Mouse (Mus musculus): ENCODE measurements around the gene Zfp949. TPM values are rescaled to one million over a fixed set of nuclear protein-coding genes. Genes with fewer than 3 reads are reported as not detected.

Zfp949 gene
- total and polyA plus RNA-seq, 2 experiments from 2014 or later, result 16.9 to 17.7 TPM

DNA sequence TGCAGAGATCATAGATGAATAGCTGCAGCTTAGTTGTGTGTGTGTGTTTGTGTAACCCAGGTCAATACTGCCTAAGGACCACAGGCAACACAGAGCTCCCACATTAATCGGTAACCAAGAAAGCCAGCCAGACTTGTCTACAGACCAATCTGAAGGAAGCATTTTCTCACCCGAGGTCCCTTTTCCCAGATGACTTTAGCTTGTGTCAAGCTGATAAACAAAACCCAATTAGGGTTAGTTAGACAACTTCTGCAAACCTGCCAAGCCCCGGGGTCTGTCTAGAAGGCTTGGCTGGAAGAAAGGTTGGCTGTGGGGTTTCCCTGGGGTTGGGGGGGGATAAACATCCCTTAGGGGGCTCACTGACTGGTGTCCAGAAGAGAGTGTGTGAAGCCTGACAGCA lies 23.0 kb upstream of the Zfp949 start:
- Histone ChIP-seq H3K4me2 (ENCODE audit: low read depth, low read length) (no peak overlapping the region), H3K9me3 (ENCODE audit: low read length) (no peaks in the 10 kb centered on the region), H3K4me3 (ENCODE audit: low read length) (no peak overlapping the region), H3K27me3 (ENCODE audit: insufficient read depth, low read length) (no peaks in the 10 kb centered on the region), H3K4me1 (ENCODE audit: insufficient read depth, low read length) (no peaks in the 10 kb centered on the region), H3K36me3 (ENCODE audit: insufficient read depth, low read length) (peaks cover 5% of the 10 kb centered on the region; the same call in 1 of the 2 replicates), H3K9ac (replicated peaks; ENCODE audit: low read length) (no peak overlapping the region), H3K27ac (no peak overlapping the region)
- ATAC-seq (no peak), DNase-seq (ENCODE audit: low spot score) (no peak)
- no peak for TF ChIP-seq CTCF (IDR thresholded peaks at IDR 0.05; ENCODE audit: low read depth)
- WGBS, result 77% methylated on average over 3 of the region's 3 CpGs

GRCm38 (mm10) chr9:88525341-88525740 lies 22.5 kb upstream of the Zfp949 start:
- ATAC-seq (no peak), DNase-seq (ENCODE audit: low spot score) (no peak)
- Histone ChIP-seq H3K4me3 (ENCODE audit: low read length) (no peak overlapping the region), H3K4me1 (ENCODE audit: insufficient read depth, low read length) (no peaks in the 10 kb centered on the region), H3K27me3 (ENCODE audit: insufficient read depth, low read length) (no peaks in the 10 kb centered on the region), H3K9me3 (ENCODE audit: low read length) (no peaks in the 10 kb centered on the region), H3K27ac (no peak overlapping the region), H3K4me2 (ENCODE audit: low read depth, low read length) (no peak overlapping the region), H3K36me3 (ENCODE audit: insufficient read depth, low read length) (peaks cover 1% of the 10 kb centered on the region; the same call in 1 of the 2 replicates), H3K9ac (replicated peaks; ENCODE audit: low read length) (no peak overlapping the region)
- TF ChIP-seq CTCF (IDR thresholded peaks at IDR 0.05; ENCODE audit: low read depth), result no peak
- whole genome bisulfite sequencing, result 87% methylated on average over 6 of the region's 6 CpGs

GRCm38 (mm10) chr9:88527956-88528355 lies 19.9 kb upstream of the Zfp949 start:
- H3K36me3 ChIP-seq (ENCODE audit: insufficient read depth, low read length), result no peaks in the 10 kb centered on the region

DNA sequence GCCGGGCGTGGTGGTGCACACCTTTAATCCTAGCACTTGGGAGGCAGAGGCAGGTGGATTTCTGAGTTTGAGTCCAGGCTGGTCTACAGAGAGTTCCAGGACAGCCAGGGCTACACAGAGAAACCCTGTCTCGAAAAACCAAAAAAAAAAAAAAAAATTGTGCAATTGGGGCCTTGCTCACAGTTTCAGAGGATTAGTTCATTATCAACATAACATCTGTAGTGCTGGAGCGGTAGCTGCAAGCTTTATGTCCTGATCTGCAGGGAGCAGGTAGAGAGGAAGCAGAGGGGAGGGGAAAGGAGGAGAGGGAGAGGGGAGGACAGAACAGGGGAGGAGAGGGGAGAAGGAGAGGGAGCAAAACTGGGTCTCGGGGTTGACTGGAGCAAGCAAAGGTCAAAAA lies 19.1 kb upstream of the Zfp949 start:
- H3K9me3 ChIP-seq (ENCODE audit: low read length), result no peaks in the 10 kb centered on the region
- no peak overlapping the region for H3K9ac ChIP-seq (replicated peaks; ENCODE audit: low read length)
- H3K4me2 ChIP-seq (ENCODE audit: low read depth, low read length), result no peak overlapping the region
- no peaks in the 10 kb centered on the region for H3K27me3 ChIP-seq (ENCODE audit: insufficient read depth, low read length)
- no peak overlapping the region for H3K4me3 ChIP-seq (ENCODE audit: low read length)
- TF ChIP-seq CTCF (IDR thresholded peaks at IDR 0.05; ENCODE audit: low read depth), result no peak
- 78% methylated on average over 5 of the region's 5 CpGs for WGBS
- no peak for ATAC-seq
- no peak overlapping the region for H3K27ac ChIP-seq
- H3K4me1 ChIP-seq (ENCODE audit: insufficient read depth, low read length), result no peaks in the 10 kb centered on the region
- no peaks in the 10 kb centered on the region for H3K36me3 ChIP-seq (ENCODE audit: insufficient read depth, low read length)
- DNase-seq (ENCODE audit: low spot score), result no peak

More at GRCm38 (mm10) chr9:88527956-88528355, 19.9 kb upstream of the Zfp949 start:
- DNase-seq (ENCODE audit: low spot score), result no peak
- H3K9me3 ChIP-seq (ENCODE audit: low read length), result no peaks in the 10 kb centered on the region
- H3K27me3 ChIP-seq (ENCODE audit: insufficient read depth, low read length), result no peaks in the 10 kb centered on the region
- no peak for ATAC-seq
- no peak overlapping the region for H3K4me2 ChIP-seq (ENCODE audit: low read depth, low read length)
- no peak overlapping the region for H3K4me3 ChIP-seq (ENCODE audit: low read length)
- no peaks in the 10 kb centered on the region for H3K4me1 ChIP-seq (ENCODE audit: insufficient read depth, low read length)
- TF ChIP-seq CTCF (IDR thresholded peaks at IDR 0.05; ENCODE audit: low read depth), result no peak
- WGBS, result 78% methylated on average over 4 of the region's 4 CpGs
- H3K9ac ChIP-seq (replicated peaks; ENCODE audit: low read length), result no peak overlapping the region
- H3K27ac ChIP-seq, result no peak overlapping the region

GRCm38 (mm10) chr9:88529571-88529970 lies 18.2 kb upstream of the Zfp949 start:
- H3K36me3 ChIP-seq (ENCODE audit: insufficient read depth, low read length), result no peaks in the 10 kb centered on the region
- TF ChIP-seq CTCF (IDR thresholded peaks at IDR 0.05; ENCODE audit: low read depth), result no peak
- no peaks in the 10 kb centered on the region for H3K4me1 ChIP-seq (ENCODE audit: insufficient read depth, low read length)
- ATAC-seq (no peak), DNase-seq (ENCODE audit: low spot score) (no peak)
- no peak overlapping the region for H3K4me2 ChIP-seq (ENCODE audit: low read depth, low read length)
- no peaks in the 10 kb centered on the region for H3K27me3 ChIP-seq (ENCODE audit: insufficient read depth, low read length)
- H3K9me3 ChIP-seq (ENCODE audit: low read length), result no peaks in the 10 kb centered on the region
- 82% methylated on average over 3 of the region's 3 CpGs for WGBS
- no peak overlapping the region for H3K9ac ChIP-seq (replicated peaks; ENCODE audit: low read length)
- no peak overlapping the region for H3K27ac ChIP-seq
- H3K4me3 ChIP-seq (ENCODE audit: low read length), result no peak overlapping the region

DNA sequence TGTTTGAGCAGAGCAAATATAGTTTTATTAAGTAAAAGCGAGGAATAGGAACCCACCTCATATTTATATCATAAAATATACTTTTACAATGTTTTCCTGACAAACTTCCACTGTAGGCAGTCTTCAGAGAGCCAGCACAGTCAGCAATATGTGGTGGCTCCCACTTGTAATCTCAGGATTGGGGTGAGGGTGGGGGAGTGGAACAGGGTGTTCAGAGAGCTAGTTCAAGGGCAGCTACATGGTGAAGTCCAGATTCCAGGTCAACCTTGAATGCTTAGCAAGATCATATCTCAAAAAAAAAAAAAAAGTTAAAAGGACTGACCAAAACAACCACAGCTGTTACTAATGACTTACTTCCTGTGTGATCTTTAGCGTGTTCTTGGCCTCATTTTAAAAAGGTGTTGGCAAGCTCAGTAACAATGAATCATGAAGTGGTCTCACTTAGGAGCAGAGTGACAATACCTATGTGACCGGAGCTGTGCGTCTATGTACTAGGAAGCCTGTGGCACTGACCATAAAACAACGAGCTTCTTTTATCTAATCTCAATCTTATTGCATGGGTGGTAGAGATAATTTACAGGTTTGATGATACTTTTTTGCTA lies 17.7 kb upstream of the Zfp949 start:
- Histone ChIP-seq H3K36me3 (ENCODE audit: insufficient read depth, low read length) (no peaks in the 10 kb centered on the region), H3K27me3 (ENCODE audit: insufficient read depth, low read length) (no peaks in the 10 kb centered on the region), H3K4me2 (ENCODE audit: low read depth, low read length) (no peak overlapping the region), H3K27ac (no peak overlapping the region), H3K9me3 (ENCODE audit: low read length) (no peaks in the 10 kb centered on the region), H3K9ac (replicated peaks; ENCODE audit: low read length) (no peak overlapping the region), H3K4me1 (ENCODE audit: insufficient read depth, low read length) (no peaks in the 10 kb centered on the region), H3K4me3 (ENCODE audit: low read length) (no peak overlapping the region)
- no peak for ATAC-seq
- WGBS, result 86% methylated on average over 5 of the region's 5 CpGs
- TF ChIP-seq CTCF (IDR thresholded peaks at IDR 0.05; ENCODE audit: low read depth), result no peak
- no peak for DNase-seq (ENCODE audit: low spot score)

GRCm38 (mm10) chr9:88534093-88534492 lies 13.7 kb upstream of the Zfp949 start:
- H3K27ac ChIP-seq, result no peak overlapping the region
- H3K4me1 ChIP-seq (ENCODE audit: insufficient read depth, low read length), result no peaks in the 10 kb centered on the region
- no peak for ATAC-seq
- H3K9me3 ChIP-seq (ENCODE audit: low read length), result no peaks in the 10 kb centered on the region
- H3K4me2 ChIP-seq (ENCODE audit: low read depth, low read length), result no peak overlapping the region
- no peak overlapping the region for H3K9ac ChIP-seq (replicated peaks; ENCODE audit: low read length)
- no peaks in the 10 kb centered on the region for H3K36me3 ChIP-seq (ENCODE audit: insufficient read depth, low read length)
- no peaks in the 10 kb centered on the region for H3K27me3 ChIP-seq (ENCODE audit: insufficient read depth, low read length)
- no peak for TF ChIP-seq CTCF (IDR thresholded peaks at IDR 0.05; ENCODE audit: low read depth)
- no peak for DNase-seq (ENCODE audit: low spot score)
- WGBS, result 90% methylated on average over 5 of the region's 5 CpGs
- H3K4me3 ChIP-seq (ENCODE audit: low read length), result no peak overlapping the region
